Mouse (Mus musculus) forelimb bud, embryonic 11.5 days (tissue): ENCODE measurements around the gene Calhm3.
A peak's percentile ranks its signal among the peaks of the same experiment; 100 is the strongest.

Experiments used
- DNase-seq: peaks from one replicate; pipeline ENCODE4 v3.0.0-alpha.2; 2012; ENCODE audit warnings: low read depth, low spot score

The Calhm3 gene

DNA sequence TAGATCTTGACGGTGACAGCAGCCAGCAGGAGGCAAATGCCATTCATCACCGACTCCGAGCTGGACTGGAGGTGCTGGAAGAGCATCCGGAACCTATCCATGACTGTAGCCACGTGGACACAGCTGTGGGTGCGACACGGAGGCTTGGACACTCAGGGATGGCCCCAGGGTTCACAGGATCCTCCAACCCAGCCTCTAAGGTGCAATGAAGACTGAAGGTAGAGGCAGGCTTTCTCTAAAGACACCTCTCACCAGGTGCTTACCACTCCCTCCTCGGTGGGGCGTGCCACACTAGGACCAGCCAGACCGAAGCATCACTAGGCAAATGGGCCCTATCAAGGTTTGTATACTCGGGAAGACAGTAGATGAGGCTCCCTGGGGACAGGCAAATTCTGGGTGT, at the start of gene Calhm3:
Calhm3 (minus strand) TSS at position 101 of the 400 bp plus-strand sequence.
- no peak for DNase-seq

DNA sequence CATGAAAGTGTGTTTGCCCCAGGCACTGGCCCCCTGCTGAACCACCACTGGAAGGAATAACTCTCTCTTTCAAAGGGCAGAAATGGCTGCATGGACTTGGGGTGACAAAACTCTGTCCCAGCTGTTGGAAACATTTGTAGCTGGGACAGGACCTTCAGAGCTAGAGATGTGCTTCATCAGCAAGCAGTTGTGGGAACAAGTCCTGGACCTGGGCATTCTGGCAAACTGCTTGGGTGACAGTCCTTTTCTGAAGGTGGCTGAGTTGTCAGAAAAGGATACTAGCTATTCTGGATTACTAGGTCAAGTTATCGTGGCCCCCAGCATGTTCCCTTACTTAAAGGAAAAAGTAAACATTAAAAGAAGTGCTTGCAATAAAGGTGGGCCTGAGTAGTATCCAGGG, 48.6 kb upstream of the Calhm3 start:
- no peak for DNase-seq

DNA sequence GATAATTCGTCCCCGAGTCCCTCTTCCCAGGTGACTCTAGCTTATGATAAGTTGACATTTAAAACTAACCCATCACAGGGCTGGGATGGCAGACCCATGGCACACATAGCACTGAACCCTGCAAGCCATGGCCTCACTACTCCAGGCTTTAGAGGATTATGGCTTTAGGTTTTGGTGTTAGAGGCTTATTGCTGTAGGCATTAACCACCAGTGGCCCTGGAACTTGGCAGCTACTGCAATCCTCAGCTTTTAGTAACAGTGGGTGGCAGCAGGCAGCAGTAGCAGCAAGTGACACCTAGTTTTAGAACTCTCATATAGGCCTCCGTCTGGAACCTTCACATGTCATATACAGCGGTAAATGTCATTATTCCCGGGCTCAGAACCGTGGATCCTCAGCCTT, 47.1 kb upstream of the Calhm3 start:
- DNase-seq, result no peak

DNA sequence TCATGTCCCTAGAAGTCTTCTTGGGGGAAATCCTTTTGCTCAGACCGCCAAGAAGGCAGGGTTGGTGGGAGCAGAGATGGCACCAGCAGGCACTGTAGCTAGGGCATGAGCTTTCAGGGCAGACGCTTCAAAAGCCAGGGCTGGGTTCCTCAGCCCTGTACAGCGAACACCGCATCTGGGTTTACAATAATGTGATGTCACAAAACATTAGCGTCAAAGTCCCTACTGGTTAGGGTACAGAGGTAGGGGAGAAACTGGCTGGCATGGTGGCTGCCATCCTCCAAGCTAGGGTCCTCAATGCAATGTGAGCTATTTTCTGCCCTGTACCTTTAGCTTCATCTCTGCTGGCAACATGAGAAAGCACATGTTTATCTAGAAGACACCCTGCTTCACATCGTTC, 45.5 kb upstream of the Calhm3 start:
- no peak for DNase-seq

DNA sequence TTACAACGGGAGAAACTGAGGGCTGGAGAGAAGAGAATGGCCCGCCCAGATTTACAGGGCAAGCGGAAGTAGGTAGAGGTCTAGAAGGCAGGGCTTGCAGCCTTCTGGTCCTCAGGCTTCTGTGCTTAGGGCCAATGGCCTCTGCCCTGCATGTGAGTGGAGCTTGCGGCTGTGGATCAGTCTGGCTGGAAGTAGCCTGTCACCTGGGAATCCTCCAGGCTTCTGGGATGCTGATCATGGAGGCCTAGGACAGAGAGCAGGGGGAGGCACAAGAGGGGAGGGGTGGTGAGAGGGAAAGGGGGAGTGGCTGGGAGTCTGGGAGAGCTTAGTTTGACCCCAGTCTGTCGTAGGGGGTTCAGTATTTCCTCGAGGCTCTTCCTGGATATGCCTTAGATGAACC, 44.9 kb upstream of the Calhm3 start:
- DNase-seq, result no peak

DNA sequence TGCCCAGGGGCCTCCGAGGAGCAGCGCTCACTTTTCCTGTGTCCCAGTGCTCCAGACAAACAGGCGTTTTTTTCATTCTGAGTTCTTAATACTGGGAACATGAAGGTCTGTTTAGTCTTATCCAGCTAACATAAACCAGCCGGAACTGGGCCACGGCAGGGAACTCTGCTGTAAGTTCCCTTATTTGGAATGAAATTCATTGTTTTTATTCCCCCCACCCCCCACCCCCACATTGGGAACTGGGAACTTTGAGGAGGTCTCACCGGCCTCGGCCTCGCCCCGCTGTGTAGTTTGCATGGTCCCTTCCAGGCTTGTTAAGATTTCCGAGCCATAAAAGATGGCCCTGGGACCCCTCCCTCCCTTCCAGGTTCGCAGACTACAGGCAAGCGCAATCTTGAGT, 44.4 kb upstream of the Calhm3 start:
- no peak for DNase-seq

DNA sequence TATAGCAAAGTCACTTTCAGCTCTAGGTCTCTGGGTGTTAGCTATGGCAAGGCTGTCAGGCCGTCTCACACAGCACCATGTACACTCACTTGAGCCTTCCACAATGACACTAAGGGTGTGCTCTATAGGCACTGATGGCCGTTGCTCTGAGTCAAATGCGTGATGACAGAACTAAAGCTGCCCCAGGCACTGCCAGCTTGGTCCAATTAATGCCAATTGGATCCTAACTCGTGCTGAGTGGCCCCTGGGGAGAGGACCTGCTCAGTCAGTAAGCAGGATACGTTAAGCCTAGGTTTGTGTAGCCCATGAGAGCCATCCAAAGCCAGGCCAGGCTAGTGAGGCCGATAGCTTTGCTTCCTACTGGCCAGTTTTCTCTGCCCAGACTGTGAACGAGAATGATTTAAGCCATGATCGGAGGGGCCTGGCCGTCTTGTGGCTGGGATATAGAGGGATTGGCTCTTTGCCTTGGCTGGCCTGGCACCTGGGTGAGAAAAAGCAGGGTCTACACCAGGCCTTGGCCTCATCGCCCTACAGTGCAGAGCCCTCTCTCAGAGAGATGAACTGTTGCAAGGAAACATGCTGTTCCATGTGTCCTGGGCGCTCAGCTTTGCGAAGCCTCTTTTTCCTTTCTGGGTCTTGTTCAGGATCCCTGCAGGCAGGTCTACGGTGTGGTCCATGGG, 41.2 kb upstream of the Calhm3 start:
- no peak for DNase-seq

DNA sequence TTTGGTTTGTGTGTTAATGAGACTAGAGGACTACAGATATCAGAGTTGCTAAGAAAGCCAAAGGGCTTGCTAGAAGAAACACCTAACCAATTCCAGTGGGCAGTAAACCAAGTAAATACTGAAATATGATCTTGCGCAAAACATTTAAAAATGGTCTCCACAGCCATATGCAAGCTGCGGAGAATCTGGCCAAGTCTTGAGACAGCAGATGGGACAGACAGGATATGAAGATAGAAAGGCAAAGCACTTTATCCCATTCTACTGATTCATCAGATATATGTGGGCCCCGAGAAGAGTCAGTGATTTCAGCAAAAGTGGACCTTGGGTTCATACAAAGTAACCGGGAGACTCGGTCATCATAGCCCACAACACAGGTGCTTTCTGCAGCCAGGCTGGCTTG, 34.6 kb upstream of the Calhm3 start:
- no peak for DNase-seq

DNA sequence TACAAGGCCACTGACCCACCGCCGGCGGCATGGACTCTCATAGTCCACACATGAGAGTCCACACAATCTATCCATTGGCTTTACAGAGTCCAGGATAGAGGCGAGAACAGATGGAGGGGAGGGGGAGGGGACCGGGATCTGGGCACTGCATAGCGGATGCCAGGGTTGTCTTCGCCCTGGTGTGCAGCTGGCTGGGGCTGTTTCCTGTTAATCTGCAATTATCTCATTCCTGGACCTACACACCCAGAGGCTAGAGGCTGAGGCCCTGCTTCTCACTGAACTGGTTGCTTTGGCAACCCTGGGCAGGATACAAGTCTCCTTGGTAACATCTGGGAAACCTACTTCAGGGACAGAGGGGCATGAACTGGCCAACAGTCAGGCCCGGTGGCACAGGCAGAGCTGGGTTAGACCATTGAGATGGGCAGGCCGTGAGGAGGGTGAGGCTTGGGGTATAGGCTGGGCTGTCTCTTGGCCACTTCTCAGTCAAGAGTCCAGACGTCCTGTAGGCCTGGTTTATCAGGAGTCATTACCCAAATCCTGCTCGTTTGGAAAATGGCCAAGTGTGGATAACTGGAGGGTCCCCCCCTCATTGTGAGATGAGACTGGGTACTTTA, 31.1 kb upstream of the Calhm3 start:
- peak; percentile 23 for DNase-seq

DNA sequence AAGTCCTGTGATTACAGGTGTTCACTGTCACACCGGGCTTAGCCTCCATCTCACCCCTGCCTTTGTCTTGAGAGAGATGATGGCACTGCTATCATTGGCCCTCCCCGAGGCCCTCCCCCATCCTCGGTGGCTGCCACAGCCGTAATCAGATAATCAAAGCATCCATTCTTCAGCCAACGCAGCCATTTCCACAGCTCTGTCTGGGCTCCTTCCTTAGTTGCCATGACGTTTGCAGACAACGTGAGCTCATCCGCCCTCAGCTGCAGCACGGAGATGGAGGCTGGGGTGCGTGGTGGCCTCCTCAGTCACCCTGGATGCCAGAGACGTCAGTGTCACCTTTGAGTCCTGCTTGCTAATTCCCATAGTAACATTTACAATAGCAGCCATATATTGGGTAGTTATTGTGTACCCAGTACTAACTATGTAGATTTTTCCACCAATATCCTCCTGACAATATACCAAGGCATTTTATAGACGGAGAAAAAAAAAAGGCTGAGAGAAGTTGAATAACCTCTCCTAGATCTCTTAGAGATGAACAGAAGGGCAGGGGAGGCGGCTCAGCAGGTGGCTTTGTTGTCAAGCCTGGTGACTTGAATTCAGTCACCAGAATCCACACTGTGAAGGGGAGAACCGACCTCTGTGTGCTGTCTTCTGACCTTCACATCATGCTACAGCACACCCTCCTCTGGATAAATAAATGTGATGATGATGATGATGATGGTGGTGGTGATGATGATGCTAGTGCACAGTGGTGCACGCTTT, 29.1 kb upstream of the Calhm3 start:
- DNase-seq, result no peak

DNA sequence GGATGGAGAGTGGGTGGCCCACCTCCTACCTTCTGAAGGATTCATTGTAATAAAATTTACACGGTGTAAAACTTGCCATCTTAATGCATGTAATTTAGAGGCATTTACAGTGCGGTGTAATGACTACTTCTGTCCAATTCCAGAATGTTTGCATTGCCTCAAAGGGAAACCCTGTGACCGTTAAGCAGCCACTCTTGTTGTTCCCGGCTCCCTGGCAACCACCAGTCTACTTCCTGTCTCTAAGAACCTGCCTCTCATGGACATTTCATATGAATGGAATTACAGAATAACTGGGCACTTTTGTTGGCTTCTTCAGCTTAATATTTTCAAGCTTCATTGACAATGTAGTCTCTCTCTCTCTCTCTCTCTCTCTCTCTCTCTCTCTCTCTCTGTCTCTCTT, 27.2 kb upstream of the Calhm3 start:
- no peak for DNase-seq

DNA sequence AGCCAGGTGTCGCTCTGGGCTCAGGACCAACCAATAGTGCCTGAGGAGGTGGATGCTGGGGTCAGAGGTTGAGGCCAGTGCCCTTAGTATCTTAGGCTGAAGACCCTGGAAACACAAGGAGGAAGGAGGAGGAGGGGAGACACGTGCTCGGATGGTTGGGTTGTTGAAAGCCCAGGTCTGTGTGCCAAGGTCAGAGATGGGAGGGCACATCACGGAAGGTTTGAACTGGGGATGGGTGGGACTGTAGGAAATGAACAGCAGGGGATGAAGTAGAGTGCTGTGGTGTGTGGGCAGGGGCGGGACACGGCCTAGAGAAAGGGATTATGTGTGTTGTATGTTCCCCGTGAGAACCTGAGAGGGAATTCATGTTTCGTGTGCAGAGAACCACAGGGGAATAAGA, 26.7 kb upstream of the Calhm3 start:
- DNase-seq, result no peak

DNA sequence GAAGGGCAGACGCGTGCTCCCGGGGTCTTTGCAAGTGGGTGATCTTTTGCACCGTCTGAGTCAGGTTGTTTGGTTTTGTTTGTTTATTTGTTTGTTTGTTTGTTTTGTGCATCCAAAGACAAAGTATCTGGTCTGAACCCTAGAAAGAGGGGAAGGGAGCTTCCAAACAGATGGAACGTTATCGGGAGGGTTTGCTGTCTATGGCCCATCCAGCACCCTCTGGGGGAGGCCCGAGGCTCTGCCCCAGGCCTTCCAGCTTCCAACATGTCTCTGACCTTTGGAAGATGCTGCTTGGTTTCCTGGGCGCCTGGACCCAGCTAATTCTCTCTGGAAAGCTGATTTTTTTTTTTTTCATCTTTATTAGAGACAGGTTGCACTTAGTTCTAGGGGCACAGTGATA, 22.4 kb upstream of the Calhm3 start:
- no peak for DNase-seq

DNA sequence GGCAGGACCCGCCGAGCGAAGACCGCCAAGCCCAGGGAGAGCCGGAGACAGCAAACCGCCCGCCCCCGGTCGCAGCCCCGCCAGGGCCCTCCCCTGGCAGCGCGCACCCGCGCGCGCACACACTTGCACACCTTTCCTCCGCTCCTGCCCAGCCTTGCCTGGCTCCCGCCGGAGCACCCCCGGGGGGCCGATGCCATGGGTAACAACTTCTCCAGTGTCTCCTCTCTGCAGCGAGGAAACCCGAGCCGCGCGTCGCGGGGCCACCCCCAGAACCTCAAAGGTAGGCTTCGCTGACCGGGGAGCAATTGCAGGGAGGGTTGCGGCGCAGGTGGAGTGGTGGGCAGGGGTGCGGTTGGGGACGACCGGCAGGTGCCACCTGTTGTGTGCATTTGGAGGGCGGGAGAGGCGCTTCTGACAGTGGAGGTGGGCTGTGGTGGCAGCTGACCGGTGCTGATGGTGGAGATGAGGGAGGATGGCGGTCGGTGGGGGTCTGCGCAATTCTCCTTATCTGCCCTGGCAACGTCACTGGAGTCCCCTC, 21.8 kb upstream of the Calhm3 start:
- no peak for DNase-seq

DNA sequence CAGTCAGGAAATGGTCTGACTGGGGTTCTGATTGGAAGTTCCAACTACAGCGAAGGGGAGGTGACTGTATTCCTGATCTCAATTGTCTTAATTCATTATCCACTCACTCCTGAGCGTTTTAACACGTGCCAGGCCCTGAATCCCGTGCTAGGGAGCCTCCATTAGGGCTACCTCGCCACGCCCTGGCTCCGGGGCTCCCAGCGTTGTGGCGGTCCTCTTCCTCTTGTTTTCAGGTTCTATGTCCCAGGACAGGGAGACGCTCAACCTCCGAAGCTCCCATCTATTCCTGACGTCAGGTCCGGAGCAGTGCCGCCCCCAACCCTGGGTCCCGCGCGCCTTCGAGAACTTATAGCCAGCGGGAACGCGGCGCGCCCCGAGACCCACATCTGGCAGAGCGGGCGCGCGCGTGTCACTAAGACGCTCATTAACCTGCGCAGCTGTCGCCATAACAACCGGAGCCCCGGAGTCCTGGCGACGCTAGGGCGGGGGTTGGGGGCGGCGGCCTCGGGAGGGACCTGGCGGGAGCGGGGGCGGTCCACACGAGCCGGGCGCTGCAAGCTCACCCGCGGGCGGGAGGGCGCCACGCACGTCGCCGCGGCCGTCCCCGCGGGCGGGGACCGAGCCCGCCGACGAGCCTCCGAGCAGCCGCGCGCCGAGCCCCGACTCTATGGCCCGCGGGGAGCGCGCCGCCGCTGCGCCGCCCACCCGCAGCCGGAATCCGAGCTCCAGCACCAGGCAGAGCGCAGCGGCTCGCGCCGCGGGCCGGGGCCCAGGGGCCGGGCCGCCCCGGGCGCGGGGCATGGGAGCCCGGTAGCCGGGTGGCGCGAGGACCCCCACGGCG, 21.1 kb upstream of the Calhm3 start, which contains the start of gene Neurl1a:
Neurl1a (plus strand) TSS at position 390 of the 841 bp plus-strand sequence.
- DNase-seq, result peak; percentile 71

DNA sequence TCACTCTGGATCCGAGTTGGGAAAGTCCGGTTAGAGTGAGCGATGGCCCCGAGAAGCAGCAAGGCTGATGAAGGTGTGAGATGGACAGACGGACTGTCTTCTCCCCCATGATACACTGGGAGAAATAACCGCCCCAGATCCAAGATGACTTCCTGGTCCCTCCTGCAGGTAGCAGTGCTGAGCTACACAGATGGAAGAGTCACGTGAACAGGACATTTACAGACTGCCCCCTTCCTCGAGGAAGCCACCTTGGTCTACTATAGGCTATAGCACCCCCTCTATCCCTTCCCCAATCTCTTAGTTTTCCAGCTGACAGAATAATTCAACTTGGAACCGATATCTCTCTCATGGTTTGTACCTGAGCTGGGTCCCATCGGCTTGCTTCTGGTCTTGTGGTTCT, 20.4 kb upstream of the Calhm3 start:
- DNase-seq, result peak; percentile 46

DNA sequence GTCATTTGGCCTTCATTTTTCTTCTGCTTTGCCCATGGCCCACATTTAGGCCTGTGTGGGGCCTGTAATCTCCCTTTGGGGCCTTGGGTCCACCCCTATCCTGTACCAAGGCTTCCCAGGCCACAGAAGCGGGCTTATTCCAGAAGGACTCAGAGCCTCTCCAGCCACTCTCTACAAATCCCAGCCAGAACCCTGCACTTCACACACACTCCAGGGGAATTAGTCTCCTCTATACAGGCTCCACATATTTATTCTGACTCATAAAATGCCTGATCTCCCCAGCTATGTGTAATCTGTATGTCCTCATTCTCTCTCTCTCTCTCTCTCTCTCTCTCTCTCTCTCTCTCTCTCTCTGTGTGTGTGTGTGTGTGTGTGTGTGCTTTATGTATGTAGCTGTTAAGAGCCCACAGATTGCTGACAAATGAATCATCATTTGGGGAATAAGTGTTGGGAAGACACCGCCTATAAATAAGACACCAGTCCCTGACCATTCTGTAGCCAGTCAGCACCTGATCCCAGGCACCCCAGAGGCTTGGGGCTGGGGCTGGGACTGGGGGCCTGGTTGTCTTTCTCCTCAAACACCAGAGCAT, 19.4 kb upstream of the Calhm3 start:
- no peak for DNase-seq

DNA sequence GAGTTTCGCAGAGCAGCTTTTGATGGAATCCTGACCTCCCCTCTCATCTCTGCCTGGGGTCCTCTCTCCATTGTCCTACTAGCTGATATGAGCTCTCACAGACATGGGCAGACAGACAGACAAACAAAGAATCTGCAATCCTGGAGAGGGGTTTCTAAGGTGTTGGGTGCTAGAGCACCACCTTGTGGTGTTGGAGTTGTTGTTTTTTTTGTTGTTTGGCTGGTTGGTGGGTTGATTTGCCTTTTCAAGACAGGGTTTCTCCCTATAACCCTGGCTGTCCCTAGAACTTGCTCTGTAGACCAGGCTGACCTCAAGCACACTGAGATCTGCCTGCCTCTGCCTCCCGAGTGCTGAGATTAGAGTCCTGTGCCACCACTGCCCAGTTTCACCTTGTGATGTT, 17.9 kb upstream of the Calhm3 start:
- no peak for DNase-seq

DNA sequence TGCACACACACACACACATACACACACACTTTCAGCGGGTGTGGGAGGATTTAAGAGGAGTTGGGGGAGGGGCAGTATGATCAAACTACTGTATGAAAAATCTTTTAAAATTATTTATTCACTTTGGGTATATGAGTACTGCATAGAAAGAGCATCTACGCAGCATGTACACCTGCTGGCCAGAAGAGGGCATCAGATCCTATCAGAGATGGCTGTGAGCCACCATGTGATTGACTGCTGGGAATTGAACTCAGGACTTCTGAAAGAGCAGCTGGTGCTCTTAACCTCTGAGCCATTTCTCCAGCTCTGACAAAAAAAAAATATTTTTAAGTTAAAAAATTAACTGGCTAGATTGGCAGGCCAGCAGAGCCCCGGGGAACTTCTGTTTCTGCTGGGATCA, 17.0 kb upstream of the Calhm3 start:
- DNase-seq, result no peak

DNA sequence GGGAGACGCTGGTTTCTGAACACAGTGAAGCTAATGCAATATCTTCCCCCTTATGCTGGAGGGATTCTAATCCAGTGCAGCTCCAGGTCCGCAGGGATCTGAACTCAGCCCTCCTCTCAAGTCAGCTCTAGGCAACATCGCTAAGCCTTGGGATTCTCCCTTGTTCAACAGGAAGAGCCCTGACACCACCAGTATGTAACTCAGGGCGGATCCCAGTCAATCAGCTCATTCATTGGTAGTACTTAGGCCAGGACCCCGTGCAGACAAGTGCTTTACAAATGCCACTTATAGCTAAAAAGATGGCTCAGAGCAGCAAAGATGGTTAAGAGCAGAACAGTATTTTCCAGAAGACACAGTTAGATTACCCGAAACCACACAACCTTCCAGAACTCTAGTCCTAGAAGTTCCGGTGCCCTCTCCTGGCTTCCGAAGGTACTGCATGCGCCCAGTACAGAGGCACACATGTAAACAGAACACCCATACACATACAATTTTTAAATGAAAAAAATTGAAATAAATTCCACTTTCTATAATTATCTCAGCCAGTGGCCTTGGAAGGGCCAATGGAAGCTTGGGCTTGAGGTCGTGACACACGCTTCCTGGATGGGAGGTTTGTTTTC, 11.3 kb upstream of the Calhm3 start:
- peak; percentile 80 for DNase-seq

DNA sequence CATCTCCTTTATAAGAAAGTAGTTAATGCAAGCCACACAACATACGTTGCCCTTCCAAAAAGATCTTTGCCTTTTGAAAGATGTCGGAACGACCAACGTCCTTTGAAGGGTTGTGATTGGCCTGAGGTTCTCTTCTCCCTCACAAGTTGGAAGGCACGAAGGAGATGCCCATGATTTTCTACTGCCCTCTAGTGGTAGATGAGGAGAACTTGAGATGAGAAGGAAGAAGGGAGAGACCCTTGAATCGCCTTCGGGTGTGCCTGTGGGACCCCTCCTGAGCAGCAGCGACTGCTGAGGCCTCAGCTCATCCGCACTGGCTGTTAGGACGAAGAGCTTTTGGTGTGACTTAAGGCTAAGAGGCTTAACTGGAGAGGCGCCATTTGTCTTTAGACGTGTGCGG, 10.7 kb upstream of the Calhm3 start:
- DNase-seq, result peak; percentile 78
